Comparison of ENCODE assay signal across 9 mouse cellular contexts in the genomic region with DNA sequence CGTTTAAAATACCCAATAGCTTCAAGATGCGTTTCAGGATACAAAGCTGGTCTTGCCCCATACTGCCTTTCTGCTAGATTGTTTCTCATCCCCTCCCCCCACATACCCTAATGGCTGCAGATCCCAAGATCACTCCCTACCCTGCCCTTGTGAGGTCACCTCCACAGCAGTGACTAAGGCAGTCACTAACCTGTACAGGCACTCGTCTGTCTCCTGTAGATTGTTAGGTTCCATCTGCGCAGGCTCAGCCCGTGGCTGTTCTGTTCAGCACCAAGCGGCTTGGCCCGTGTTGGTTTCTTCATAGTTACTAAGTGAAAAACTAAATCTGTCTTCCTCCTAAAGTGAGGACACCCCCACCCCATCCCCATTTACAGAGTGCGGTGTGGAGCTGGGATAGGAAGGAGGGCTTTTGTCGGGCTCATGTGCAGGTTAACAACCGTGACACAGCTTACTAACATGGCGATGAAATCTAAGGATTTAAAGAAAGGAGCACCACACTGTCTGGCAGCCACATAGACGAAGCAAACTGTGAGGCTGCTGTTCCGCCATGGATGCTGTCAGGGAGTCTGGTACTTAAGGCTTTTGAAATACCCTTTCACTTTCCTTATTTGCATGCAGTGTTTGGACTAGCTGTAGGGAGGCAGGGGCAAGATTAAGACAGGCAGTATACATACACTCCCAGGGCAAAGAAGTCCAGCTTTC.
DNase-seq lines count a peak whose midpoint lies in the region; ATAC-seq and TF ChIP-seq lines count a peak whose summit lies in the region.
"Had no signal": no experiment of that assay in that cellular context is flagged by ENCODE, and none has a peak within 500 bp of the region (broad histone marks: within the 10 kb centered on the region; RNA-seq: fewer than 3 reads in every experiment).

No protein-coding gene starts in this region.

- ATAC-seq in lung, embryonic 14.5 days (ENCODE audit: insufficient read depth), result peak; percentile 61; the same call in 1 of the 2 replicates
- peak; percentile 54 for ATAC-seq in forebrain, embryonic 16.5 days
- peak; percentile 68 for ATAC-seq in stomach, embryonic 15.5 days (ENCODE audit: insufficient read depth, low FRiP score, low read depth)

- H3K9me3 ChIP-seq in lung, embryonic 14.5 days (ENCODE audit: low read depth, low read length), result no peaks in the 10 kb centered on the region
- H3K9me3 ChIP-seq in forebrain, embryonic 16.5 days (ENCODE audit: control insufficient read depth, low read length), result no peaks in the 10 kb centered on the region
- no peaks in the 10 kb centered on the region for H3K9me3 ChIP-seq in stomach, embryonic 15.5 days

- no peak overlapping the region for H3K4me3 ChIP-seq in lung, embryonic 14.5 days (ENCODE audit: low read depth, low read length)
- H3K4me3 ChIP-seq in forebrain, embryonic 16.5 days (replicated peaks; ENCODE audit: low read length), result peak overlapping the region; percentile 5; the same call in 1 of the 2 replicates
- peak overlapping the region; percentile 7 for H3K4me3 ChIP-seq in stomach, embryonic 15.5 days (replicated peaks)

- TF ChIP-seq CTCF in lung, embryonic 14.5 days (IDR thresholded peaks at IDR 0.05; ENCODE audit: low read depth), result no peak

- no peaks in the 10 kb centered on the region for H3K36me3 ChIP-seq in lung, embryonic 14.5 days (ENCODE audit: insufficient read depth)
- no peaks in the 10 kb centered on the region for H3K36me3 ChIP-seq in forebrain, embryonic 16.5 days (ENCODE audit: control insufficient read depth, insufficient read depth)
- H3K36me3 ChIP-seq in stomach, embryonic 15.5 days, result no peaks in the 10 kb centered on the region
- H3K36me3 ChIP-seq: G1E had no signal

- peak overlapping the region; percentile 47 for H3K4me2 ChIP-seq in lung, embryonic 14.5 days
- peak overlapping the region; percentile 45 for H3K4me2 ChIP-seq in forebrain, embryonic 16.5 days (ENCODE audit: low read length)
- H3K4me2 ChIP-seq in stomach, embryonic 15.5 days, result peak overlapping the region; percentile 40

- 22% methylated on average over 13 of the region's 13 CpGs for WGBS in lung, embryonic 14.5 days
- 20% methylated on average over 13 of the region's 13 CpGs for WGBS in forebrain, embryonic 16.5 days
- 21% methylated on average over 13 of the region's 13 CpGs for WGBS in stomach, embryonic 15.5 days

- H3K27me3 ChIP-seq in lung, embryonic 14.5 days (ENCODE audit: insufficient read depth, low read length), result no peaks in the 10 kb centered on the region
- H3K27me3 ChIP-seq in forebrain, embryonic 16.5 days (replicated peaks; ENCODE audit: control insufficient read depth, insufficient read depth, low read length), result peaks cover 6% of the 10 kb centered on the region; the same call in 1 of the 2 replicates
- 0 out of 2 replicates have a peak, but pooled peaks cover 3% of the 10 kb centered on the region for H3K27me3 ChIP-seq in stomach, embryonic 15.5 days (replicated peaks)

- peak overlapping the region; percentile 52 for H3K27ac ChIP-seq in lung, embryonic 14.5 days (ENCODE audit: low read depth)
- no peak overlapping the region for H3K27ac ChIP-seq in forebrain, embryonic 16.5 days (ENCODE audit: low read length)
- H3K27ac ChIP-seq in stomach, embryonic 15.5 days, result peak overlapping the region; percentile 81

- H3K4me1 ChIP-seq in lung, embryonic 14.5 days (ENCODE audit: insufficient read depth), result peaks cover 14% of the 10 kb centered on the region; the same call in 1 of the 2 replicates
- H3K4me1 ChIP-seq in forebrain, embryonic 16.5 days (replicated peaks; ENCODE audit: control insufficient read depth, insufficient read depth, low read length), result peaks cover 20% of the 10 kb centered on the region
- H3K4me1 ChIP-seq in stomach, embryonic 15.5 days, result peaks cover 29% of the 10 kb centered on the region

- peak; percentile 42 for DNase-seq in lung, embryonic 14.5 days
- no peak for DNase-seq in lung, postnatal 25 days (ENCODE audit: low spot score)
- peak; percentile 52 to 72 for DNase-seq in kidney, postnatal 25 days
- no peak for DNase-seq in left cerebral cortex, postnatal 36 days (ENCODE audit: low spot score in 2 of 2)
- no peak for DNase-seq in ovary, postnatal 36 days (ENCODE audit: low spot score)
- DNase-seq in cerebellum, postnatal 14 days, result no peak

- no peak overlapping the region for H3K9ac ChIP-seq in lung, embryonic 14.5 days
- H3K9ac ChIP-seq in forebrain, embryonic 16.5 days (replicated peaks; ENCODE audit: low read depth, low read length), result no peak overlapping the region; the same call in 1 of the 2 replicates
- no peak overlapping the region for H3K9ac ChIP-seq in stomach, embryonic 15.5 days

- intact Hi-C loops in left cerebral cortex, postnatal 36 days (cut with DNase I), result no loop called here

Comparison
In these comparisons a context has a peak if more than half of its experiments do, and no peak if none do; other contexts are left out.
1. DNase-seq: peak in lung, embryonic 14.5 days (single experiment) and kidney, postnatal 25 days (2 of 2); none in lung, postnatal 25 days (single experiment), left cerebral cortex, postnatal 36 days (0 of 2), ovary, postnatal 36 days (single experiment) and cerebellum, postnatal 14 days (0 of 2).
2. Peak in every context shown above with its lines, with median percentiles within 50 percentile points of each other: ATAC-seq and H3K4me2 ChIP-seq.